Mouse (Mus musculus): ENCODE measurements at regions not wholly inside any gene's neighbourhood (a gene's known extent, or its start where the extent isn't known, plus 50 kb on each side); places are given as distances from the start of the nearest gene placed in this dataset.

GRCm38 (mm10) chr8:53869997-53870596 lies 207.3 kb upstream of the Vegfc start:
- WGBS, result 57% methylated on average over 8 of the region's 8 CpGs

GRCm38 (mm10) chr8:53872033-53872619 lies 205.3 kb upstream of the Vegfc start:
- ATAC-seq (ENCODE audit: low FRiP score) (peak; percentile 31; the same call in 1 of the 2 replicates), DNase-seq (ENCODE audit: low spot score, missing footprints) (no peak)
- no peak overlapping the region for H3K27ac ChIP-seq (ENCODE audit: low read depth, low read length)
- H3K36me3 ChIP-seq (ENCODE audit: control insufficient read depth, insufficient read depth, low read length), result no peaks in the 10 kb centered on the region
- H3K4me1 ChIP-seq (ENCODE audit: control insufficient read depth, insufficient read depth, low read length), result no peaks in the 10 kb centered on the region
- H3K4me2 ChIP-seq, result no peak overlapping the region
- whole genome bisulfite sequencing, result 50% methylated on average over 4 of the region's 4 CpGs
- no peak overlapping the region for H3K4me3 ChIP-seq (ENCODE audit: low read depth, low read length)
- H3K9ac ChIP-seq (ENCODE audit: low read length), result no peak overlapping the region
- no peaks in the 10 kb centered on the region for H3K27me3 ChIP-seq (ENCODE audit: control insufficient read depth, insufficient read depth, low read length)
- no peaks in the 10 kb centered on the region for H3K9me3 ChIP-seq (ENCODE audit: control insufficient read depth, low read length)

More at GRCm38 (mm10) chr8:53869997-53870596, 207.3 kb upstream of the Vegfc start:
- H3K4me2 ChIP-seq, result no peak overlapping the region
- ATAC-seq (ENCODE audit: low FRiP score) (peak; percentile 79), DNase-seq (ENCODE audit: low spot score, missing footprints) (no peak)
- no peaks in the 10 kb centered on the region for H3K4me1 ChIP-seq (ENCODE audit: control insufficient read depth, insufficient read depth, low read length)
- no peaks in the 10 kb centered on the region for H3K36me3 ChIP-seq (ENCODE audit: control insufficient read depth, insufficient read depth, low read length)
- no peak overlapping the region for H3K4me3 ChIP-seq (ENCODE audit: low read depth, low read length)
- H3K9me3 ChIP-seq (ENCODE audit: control insufficient read depth, low read length), result no peaks in the 10 kb centered on the region
- no peak overlapping the region for H3K27ac ChIP-seq (ENCODE audit: low read depth, low read length)
- H3K27me3 ChIP-seq (ENCODE audit: control insufficient read depth, insufficient read depth, low read length), result no peaks in the 10 kb centered on the region
- H3K9ac ChIP-seq (ENCODE audit: low read length), result no peak overlapping the region

- DNase-seq (ENCODE audit: low spot score, missing footprints), result no peak
- no peak for ATAC-seq (ENCODE audit: low FRiP score)
These were observed 198.6 kb upstream of the Vegfc start for GRCm38 (mm10) chr8:53878846-53879245.

GRCm38 (mm10) chr8:53881551-53881950 lies 195.9 kb upstream of the Vegfc start:
- Histone ChIP-seq H3K9me3 (ENCODE audit: control insufficient read depth, low read length) (no peaks in the 10 kb centered on the region), H3K9ac (ENCODE audit: low read length) (no peak overlapping the region), H3K4me1 (ENCODE audit: control insufficient read depth, insufficient read depth, low read length) (no peaks in the 10 kb centered on the region), H3K27me3 (ENCODE audit: control insufficient read depth, insufficient read depth, low read length) (no peaks in the 10 kb centered on the region), H3K4me2 (no peak overlapping the region), H3K4me3 (ENCODE audit: low read depth, low read length) (no peak overlapping the region), H3K36me3 (ENCODE audit: control insufficient read depth, insufficient read depth, low read length) (no peaks in the 10 kb centered on the region), H3K27ac (ENCODE audit: low read depth, low read length) (no peak overlapping the region)
- no peak for ATAC-seq (ENCODE audit: low FRiP score)
- DNase-seq (ENCODE audit: low spot score, missing footprints), result no peak
- 80% methylated on average over 1 of the region's 1 CpGs for WGBS

More at GRCm38 (mm10) chr8:53878846-53879245, 198.6 kb upstream of the Vegfc start:
- H3K4me1 ChIP-seq (ENCODE audit: control insufficient read depth, insufficient read depth, low read length), result no peaks in the 10 kb centered on the region
- no peak overlapping the region for H3K4me2 ChIP-seq
- no peaks in the 10 kb centered on the region for H3K9me3 ChIP-seq (ENCODE audit: control insufficient read depth, low read length)
- WGBS, result 89% methylated on average over 7 of the region's 7 CpGs
- H3K27ac ChIP-seq (ENCODE audit: low read depth, low read length), result no peak overlapping the region
- H3K4me3 ChIP-seq (ENCODE audit: low read depth, low read length), result no peak overlapping the region
- no peaks in the 10 kb centered on the region for H3K27me3 ChIP-seq (ENCODE audit: control insufficient read depth, insufficient read depth, low read length)
- H3K36me3 ChIP-seq (ENCODE audit: control insufficient read depth, insufficient read depth, low read length), result no peaks in the 10 kb centered on the region
- H3K9ac ChIP-seq (ENCODE audit: low read length), result no peak overlapping the region

- ATAC-seq (ENCODE audit: low FRiP score) (no peak), DNase-seq (ENCODE audit: low spot score, missing footprints) (no peak)
- no peaks in the 10 kb centered on the region for H3K36me3 ChIP-seq (ENCODE audit: control insufficient read depth, insufficient read depth, low read length)
- no peak overlapping the region for H3K9ac ChIP-seq (ENCODE audit: low read length)
- 91% methylated on average over 4 of the region's 4 CpGs for WGBS
- no peaks in the 10 kb centered on the region for H3K9me3 ChIP-seq (ENCODE audit: control insufficient read depth, low read length)
- no peak overlapping the region for H3K27ac ChIP-seq (ENCODE audit: low read depth, low read length)
- no peak overlapping the region for H3K4me2 ChIP-seq
- H3K27me3 ChIP-seq (ENCODE audit: control insufficient read depth, insufficient read depth, low read length), result no peaks in the 10 kb centered on the region
- no peaks in the 10 kb centered on the region for H3K4me1 ChIP-seq (ENCODE audit: control insufficient read depth, insufficient read depth, low read length)
- no peak overlapping the region for H3K4me3 ChIP-seq (ENCODE audit: low read depth, low read length)
These were observed 185.1 kb upstream of the Vegfc start for GRCm38 (mm10) chr8:53892205-53892710.

- no peaks in the 10 kb centered on the region for H3K27me3 ChIP-seq (ENCODE audit: control insufficient read depth, insufficient read depth, low read length)
- H3K9me3 ChIP-seq (ENCODE audit: control insufficient read depth, low read length), result no peaks in the 10 kb centered on the region
- H3K4me1 ChIP-seq (ENCODE audit: control insufficient read depth, insufficient read depth, low read length), result no peaks in the 10 kb centered on the region
- WGBS, result 76% methylated on average over 3 of the region's 3 CpGs
- H3K4me2 ChIP-seq, result no peak overlapping the region
- H3K9ac ChIP-seq (ENCODE audit: low read length), result no peak overlapping the region
- DNase-seq (ENCODE audit: low spot score, missing footprints), result no peak
- H3K4me3 ChIP-seq (ENCODE audit: low read depth, low read length), result no peak overlapping the region
- no peak overlapping the region for H3K27ac ChIP-seq (ENCODE audit: low read depth, low read length)
- H3K36me3 ChIP-seq (ENCODE audit: control insufficient read depth, insufficient read depth, low read length), result no peaks in the 10 kb centered on the region
- ATAC-seq (ENCODE audit: low FRiP score), result no peak
These were observed 184.6 kb upstream of the Vegfc start for GRCm38 (mm10) chr8:53892770-53893169.

GRCm38 (mm10) chr8:53922343-53922742 lies 155.1 kb upstream of the Vegfc start:
- H3K36me3 ChIP-seq (ENCODE audit: control insufficient read depth, insufficient read depth, low read length), result no peaks in the 10 kb centered on the region
- H3K9me3 ChIP-seq (ENCODE audit: control insufficient read depth, low read length), result no peaks in the 10 kb centered on the region
- H3K27me3 ChIP-seq (ENCODE audit: control insufficient read depth, insufficient read depth, low read length), result no peaks in the 10 kb centered on the region
- H3K9ac ChIP-seq (ENCODE audit: low read length), result no peak overlapping the region
- ATAC-seq (ENCODE audit: low FRiP score) (no peak), DNase-seq (ENCODE audit: low spot score, missing footprints) (no peak)
- no peak overlapping the region for H3K4me3 ChIP-seq (ENCODE audit: low read depth, low read length)
- H3K4me1 ChIP-seq (ENCODE audit: control insufficient read depth, insufficient read depth, low read length), result no peaks in the 10 kb centered on the region
- WGBS, result 76% methylated on average over 4 of the region's 4 CpGs
- no peak overlapping the region for H3K27ac ChIP-seq (ENCODE audit: low read depth, low read length)
- no peak overlapping the region for H3K4me2 ChIP-seq

- Histone ChIP-seq H3K27ac (ENCODE audit: low read depth, low read length) (no peak overlapping the region), H3K27me3 (ENCODE audit: control insufficient read depth, insufficient read depth, low read length) (no peaks in the 10 kb centered on the region), H3K9me3 (ENCODE audit: control insufficient read depth, low read length) (no peaks in the 10 kb centered on the region), H3K9ac (ENCODE audit: low read length) (no peak overlapping the region), H3K36me3 (ENCODE audit: control insufficient read depth, insufficient read depth, low read length) (no peaks in the 10 kb centered on the region), H3K4me3 (ENCODE audit: low read depth, low read length) (no peak overlapping the region), H3K4me2 (no peak overlapping the region), H3K4me1 (ENCODE audit: control insufficient read depth, insufficient read depth, low read length) (no peaks in the 10 kb centered on the region)
- ATAC-seq (ENCODE audit: low FRiP score) (no peak), DNase-seq (ENCODE audit: low spot score, missing footprints) (peak; percentile 84)
- WGBS, result 14% methylated on average over 5 of the region's 5 CpGs
These were observed 146.7 kb upstream of the Vegfc start for GRCm38 (mm10) chr8:53930685-53931084.

- Histone ChIP-seq H3K27me3 (ENCODE audit: control insufficient read depth, insufficient read depth, low read length) (no peaks in the 10 kb centered on the region), H3K27ac (ENCODE audit: low read depth, low read length) (no peak overlapping the region), H3K4me3 (ENCODE audit: low read depth, low read length) (no peak overlapping the region), H3K36me3 (ENCODE audit: control insufficient read depth, insufficient read depth, low read length) (no peaks in the 10 kb centered on the region), H3K9ac (ENCODE audit: low read length) (no peak overlapping the region), H3K4me2 (no peak overlapping the region), H3K4me1 (ENCODE audit: control insufficient read depth, insufficient read depth, low read length) (no peaks in the 10 kb centered on the region), H3K9me3 (ENCODE audit: control insufficient read depth, low read length) (no peaks in the 10 kb centered on the region)
- no peak for DNase-seq (ENCODE audit: low spot score, missing footprints)
- ATAC-seq (ENCODE audit: low FRiP score), result no peak
These were observed 139.0 kb upstream of the Vegfc start for GRCm38 (mm10) chr8:53938392-53938791.

All from midbrain, embryonic 11.5 days (tissue).